Mouse (Mus musculus): ENCODE data around the gene Fgfr4.

DNA sequence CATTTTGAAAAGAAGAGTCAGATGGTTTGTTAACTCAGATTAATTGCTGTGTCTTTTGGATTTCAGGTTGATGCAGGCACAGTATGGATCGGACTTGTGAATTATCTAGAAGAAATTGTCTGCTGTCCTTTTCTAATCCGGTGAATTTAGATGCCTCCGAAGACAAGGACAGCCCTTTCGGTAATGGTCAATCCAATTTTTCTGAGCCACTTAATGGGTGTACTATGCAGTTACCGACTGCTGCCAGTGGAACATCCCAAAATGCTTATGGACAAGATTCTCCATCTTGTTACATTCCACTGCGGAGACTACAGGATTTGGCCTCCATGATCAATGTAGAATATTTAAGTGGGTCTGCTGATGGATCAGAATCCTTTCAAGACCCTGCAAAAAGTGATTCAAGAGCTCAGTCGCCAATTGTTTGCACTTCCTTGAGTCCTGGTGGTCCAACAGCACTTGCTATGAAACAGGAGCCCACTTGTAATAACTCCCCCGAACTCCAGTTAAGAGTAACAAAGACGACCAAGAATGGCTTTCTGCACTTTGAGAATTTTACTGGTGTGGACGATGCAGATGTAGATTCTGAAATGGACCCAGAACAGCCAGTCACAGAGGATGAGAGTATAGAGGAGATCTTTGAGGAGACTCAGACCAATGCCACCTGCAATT lies 60.8 kb downstream of the Fgfr4 start:
- TF ChIP-seq POLR2A (IDR thresholded peaks at IDR 0.05; ENCODE audit: borderline replicate concordance, insufficient read depth, low read length) = no peak
- no peak for TF ChIP-seq CTCF (IDR thresholded peaks at IDR 0.05; ENCODE audit: borderline replicate concordance, insufficient read depth, low read depth, low read length)

Data from cerebellum, adult 2 months (tissue).